20 mouse cellular contexts compared by ENCODE assay signal in genomic region chr10:42249965-42250364, GRCm38 (mm10). TPM values are rescaled to one million over a fixed set of nuclear protein-coding genes. Genes with fewer than 3 reads are reported as not detected.
DNase-seq lines count a peak whose midpoint lies in the region; ATAC-seq and TF ChIP-seq lines count a peak whose summit lies in the region.
"Had no signal": no experiment of that assay in that cellular context is flagged by ENCODE, and none has a peak within 500 bp of the region (broad histone marks: within the 10 kb centered on the region; RNA-seq: fewer than 3 reads in every experiment).

No protein-coding gene starts in this region.

- TF ChIP-seq CTCF in MEL (IDR thresholded peaks at IDR 0.05 in 2 of 3, conservative IDR thresholded peaks at IDR 0.05 in 1 of 3; ENCODE audit: control insufficient read depth in 1 of 3, insufficient read depth in 1 of 3, low read depth in 2 of 3, low read length in 3 of 3, poor library complexity in 1 of 3, severe bottlenecking in 1 of 3): no peak
- no peak for TF ChIP-seq CTCF in liver, embryonic 14.5 days (IDR thresholded peaks at IDR 0.05; ENCODE audit: low read depth)

- H3K27ac ChIP-seq in heart, embryonic 11.5 days (ENCODE audit: low read depth, low read length): 0 out of 2 replicates have a peak overlapping the region, but pooled peaks have one; percentile 36
- no peak overlapping the region for H3K27ac ChIP-seq in intestine, embryonic 16.5 days (ENCODE audit: low read length)
- no peak overlapping the region for H3K27ac ChIP-seq in intestine, embryonic 15.5 days
- H3K27ac ChIP-seq in MEL (ENCODE audit: control insufficient read depth, low read depth, low read length): peak overlapping the region; percentile 19; the same call in 1 of the 2 replicates
- peak overlapping the region; percentile 97 for H3K27ac ChIP-seq in liver, embryonic 14.5 days
- H3K27ac ChIP-seq in forebrain, embryonic 13.5 days: no peak overlapping the region
- H3K27ac ChIP-seq: hindbrain, embryonic 14.5 days; limb, embryonic 15.5 days; midbrain, embryonic 15.5 days had no signal

- no peak for ATAC-seq in heart, embryonic 11.5 days (replicated peaks; ENCODE audit: insufficient number of reproducible peaks, low FRiP score, low TSS enrichment)
- no peak for ATAC-seq in intestine, embryonic 16.5 days
- no peak for ATAC-seq in intestine, embryonic 15.5 days
- ATAC-seq in liver, embryonic 14.5 days (ENCODE audit: insufficient read depth): no peak
- no peak for ATAC-seq in forebrain, embryonic 13.5 days
- ATAC-seq: forebrain, embryonic 16.5 days; midbrain, embryonic 15.5 days had no signal

- no peak overlapping the region for H3K4me3 ChIP-seq in heart, embryonic 11.5 days (ENCODE audit: low read depth, low read length)
- H3K4me3 ChIP-seq in intestine, embryonic 16.5 days (ENCODE audit: low read length): no peak overlapping the region
- no peak overlapping the region for H3K4me3 ChIP-seq in intestine, embryonic 15.5 days (replicated peaks)
- no peak overlapping the region for H3K4me3 ChIP-seq in MEL (ENCODE audit: control insufficient read depth in 1 of 2, insufficient read depth in 1 of 2, low read depth in 2 of 2, low read length in 2 of 2)
- no peak overlapping the region for H3K4me3 ChIP-seq in liver, embryonic 14.5 days (ENCODE audit: insufficient read depth in 1 of 2, low read depth in 2 of 2, low read length in 2 of 2)
- H3K4me3 ChIP-seq in forebrain, embryonic 13.5 days: no peak overlapping the region
- H3K4me3 ChIP-seq: limb, embryonic 15.5 days; midbrain, embryonic 15.5 days had no signal

- H3K36me3 ChIP-seq in heart, embryonic 11.5 days (ENCODE audit: control insufficient read depth, insufficient read depth, low read length): no peaks in the 10 kb centered on the region
- no peaks in the 10 kb centered on the region for H3K36me3 ChIP-seq in intestine, embryonic 16.5 days (ENCODE audit: control insufficient read depth, insufficient read depth, low read length)
- H3K36me3 ChIP-seq in intestine, embryonic 15.5 days: no peaks in the 10 kb centered on the region
- peaks cover 11 to 57% of the 10 kb centered on the region in 2 experiments for H3K36me3 ChIP-seq in MEL (ENCODE audit: control insufficient read depth in 1 of 2, insufficient read depth in 2 of 2, low read length in 2 of 2)
- peaks cover 32% of the 10 kb centered on the region for H3K36me3 ChIP-seq in liver, embryonic 14.5 days (replicated peaks; ENCODE audit: control insufficient read depth, insufficient read depth, low read depth)
- no peaks in the 10 kb centered on the region for H3K36me3 ChIP-seq in forebrain, embryonic 13.5 days (ENCODE audit: poor library complexity, severe bottlenecking)
- H3K36me3 ChIP-seq: limb, embryonic 15.5 days; midbrain, embryonic 15.5 days had no signal

- H3K9me3 ChIP-seq in heart, embryonic 11.5 days (replicated peaks; ENCODE audit: control insufficient read depth, low read length): no peaks in the 10 kb centered on the region
- H3K9me3 ChIP-seq in intestine, embryonic 16.5 days (ENCODE audit: control insufficient read depth, low read length): no peaks in the 10 kb centered on the region
- no peaks in the 10 kb centered on the region for H3K9me3 ChIP-seq in intestine, embryonic 15.5 days
- H3K9me3 ChIP-seq in MEL (replicated peaks; ENCODE audit: insufficient read depth, low read length): no peaks in the 10 kb centered on the region
- no peaks in the 10 kb centered on the region for H3K9me3 ChIP-seq in liver, embryonic 14.5 days (ENCODE audit: control insufficient read depth, low read length)
- no peaks in the 10 kb centered on the region for H3K9me3 ChIP-seq in forebrain, embryonic 13.5 days (replicated peaks)
- H3K9me3 ChIP-seq: limb, embryonic 15.5 days; megakaryocyte, embryonic 14.5 days; midbrain, embryonic 15.5 days had no signal

- no peak for TF ChIP-seq RAD21 in MEL (IDR thresholded peaks at IDR 0.05; ENCODE audit: low read depth, low read length)

- WGBS in heart, embryonic 11.5 days (ENCODE audit: insufficient replicate concordance): 58% methylated on average over 2 of the region's 2 CpGs
- 51% methylated on average over 2 of the region's 2 CpGs for WGBS in intestine, embryonic 16.5 days
- WGBS in intestine, embryonic 15.5 days: 56% methylated on average over 2 of the region's 2 CpGs
- 61% methylated on average over 2 of the region's 2 CpGs for WGBS in liver, embryonic 14.5 days (ENCODE audit: insufficient replicate concordance)
- 85% methylated on average over 2 of the region's 2 CpGs for WGBS in forebrain, embryonic 13.5 days

- TF ChIP-seq POLR2A in MEL (IDR thresholded peaks at IDR 0.05; ENCODE audit: control insufficient read depth in 1 of 2, insufficient read depth in 1 of 2, low read depth in 1 of 2, low read length in 2 of 2, poor library complexity in 1 of 2): no peak

- TF ChIP-seq EP300 in MEL (IDR thresholded peaks at IDR 0.05; ENCODE audit: low read depth in 1 of 2, low read length in 2 of 2): 0 out of 4 replicates have a peak, but pooled peaks of 1 of the 2 experiments have one; percentile 19
- TF ChIP-seq EP300 in liver, embryonic 14.5 days (IDR thresholded peaks at IDR 0.05; ENCODE audit: low read depth): peak; percentile 25; the same call in 1 of the 2 replicates

- H3K9ac ChIP-seq in heart, embryonic 11.5 days (ENCODE audit: low read depth, low read length): peak overlapping the region; percentile 8; the same call in 1 of the 2 replicates
- H3K9ac ChIP-seq in intestine, embryonic 16.5 days (ENCODE audit: low read depth, low read length): peak overlapping the region; percentile 27; the same call in 1 of the 2 replicates
- no peak overlapping the region for H3K9ac ChIP-seq in intestine, embryonic 15.5 days
- peak overlapping the region; percentile 14; the same call in 1 of the 2 replicates for H3K9ac ChIP-seq in MEL (ENCODE audit: control insufficient read depth, low read depth, low read length, poor library complexity, severe bottlenecking)
- peak overlapping the region; percentile 25 for H3K9ac ChIP-seq in liver, embryonic 14.5 days (replicated peaks)
- H3K9ac ChIP-seq in forebrain, embryonic 13.5 days: no peak overlapping the region
- H3K9ac ChIP-seq: hindbrain, embryonic 14.5 days; limb, embryonic 15.5 days; midbrain, embryonic 15.5 days had no signal

- peaks cover 72% of the 10 kb centered on the region for H3K4me1 ChIP-seq in heart, embryonic 11.5 days (ENCODE audit: control insufficient read depth, insufficient read depth, low read length)
- peaks cover 47% of the 10 kb centered on the region for H3K4me1 ChIP-seq in intestine, embryonic 16.5 days (ENCODE audit: control insufficient read depth, insufficient read depth, low read length)
- H3K4me1 ChIP-seq in intestine, embryonic 15.5 days (replicated peaks): peaks cover 41% of the 10 kb centered on the region
- peaks cover 45 to 51% of the 10 kb centered on the region in 2 experiments for H3K4me1 ChIP-seq in MEL (ENCODE audit: control insufficient read depth in 1 of 2, insufficient read depth in 2 of 2, low read length in 2 of 2)
- H3K4me1 ChIP-seq in liver, embryonic 14.5 days (replicated peaks; ENCODE audit: control insufficient read depth in 2 of 2, insufficient read depth in 2 of 2, low read length in 1 of 2): peaks cover 74 to 89% of the 10 kb centered on the region in 2 experiments
- H3K4me1 ChIP-seq in forebrain, embryonic 13.5 days: peaks cover 12% of the 10 kb centered on the region

- peaks cover 31% of the 10 kb centered on the region for H3K79me2 ChIP-seq in MEL (ENCODE audit: control insufficient read depth, insufficient read depth, low read length, poor library complexity)

- no peaks in the 10 kb centered on the region for H3K27me3 ChIP-seq in heart, embryonic 11.5 days (ENCODE audit: control insufficient read depth, insufficient read depth, low read length)
- H3K27me3 ChIP-seq in intestine, embryonic 16.5 days (replicated peaks; ENCODE audit: control insufficient read depth, insufficient read depth, low read length): no peaks in the 10 kb centered on the region
- H3K27me3 ChIP-seq in intestine, embryonic 15.5 days (replicated peaks): no peaks in the 10 kb centered on the region
- H3K27me3 ChIP-seq in MEL (ENCODE audit: control insufficient read depth in 1 of 2, insufficient read depth in 2 of 2, low read length in 2 of 2): no peaks in the 10 kb centered on the region
- H3K27me3 ChIP-seq in liver, embryonic 14.5 days (ENCODE audit: control insufficient read depth, insufficient read depth, low read length): no peaks in the 10 kb centered on the region
- no peaks in the 10 kb centered on the region for H3K27me3 ChIP-seq in forebrain, embryonic 13.5 days
- H3K27me3 ChIP-seq: limb, embryonic 15.5 days; megakaryocyte, embryonic 14.5 days; midbrain, embryonic 15.5 days had no signal

- peak overlapping the region; percentile 9; the same call in 1 of the 2 replicates for H3K4me2 ChIP-seq in heart, embryonic 11.5 days
- no peak overlapping the region for H3K4me2 ChIP-seq in intestine, embryonic 16.5 days (ENCODE audit: low read depth, low read length)
- H3K4me2 ChIP-seq in intestine, embryonic 15.5 days (replicated peaks): no peak overlapping the region
- H3K4me2 ChIP-seq in liver, embryonic 14.5 days (ENCODE audit: low read depth): peak overlapping the region; percentile 79
- no peak overlapping the region for H3K4me2 ChIP-seq in forebrain, embryonic 13.5 days
- H3K4me2 ChIP-seq: hindbrain, embryonic 14.5 days; limb, embryonic 15.5 days; midbrain, embryonic 15.5 days had no signal

- no peak for DNase-seq in heart, adult 18-20 months
- DNase-seq in MEL (ENCODE audit: low read depth, low spot score): no peak
- DNase-seq in liver, embryonic 14.5 days (ENCODE audit: low read depth in 3 of 3, low spot score in 3 of 3): no peak
- DNase-seq in urinary bladder, postnatal 10 days (ENCODE audit: low spot score): no peak
- DNase-seq: adrenal gland, adult 2 months; cerebellum, adult 2 months; lung, postnatal 10 days; right cerebral cortex, postnatal 14 days; spleen, adult 18-20 months; thymus, adult 18-20 months; thymus, postnatal 4 days had no signal

TF ChIP-seq in MEL, 35 proteins besides CTCF, POLR2A, EP300 and RAD21 (continues in another document):
- TF ChIP-seq ELF1 (IDR thresholded peaks at IDR 0.05; ENCODE audit: low read depth, low read length): no peak
- peak; percentile 54; the same call in 1 of the 2 replicates for TF ChIP-seq GATA1 (IDR thresholded peaks at IDR 0.05; ENCODE audit: low read depth, low read length)

RNA-seq across cellular contexts. Expression of gene Foxo3, which starts 26.6 kb away (rescaled TPM):
- polyA plus RNA-seq in heart, embryonic 11.5 days (2014; fragmentation: Nextera tagmentation; extraction: Ambion mirVana): 5.2 and 7.3 TPM in 2 replicates
- 10 to 100 TPM; 76.2 to 94.4 TPM for total RNA-seq in heart, adult 18-20 months (2021)
- 4.8 and 5.6 TPM in 2 replicates for polyA plus RNA-seq in intestine, embryonic 16.5 days (2015; fragmentation: Nextera tagmentation; extraction: Ambion mirVana)
- polyA plus RNA-seq in intestine, embryonic 15.5 days (2015; fragmentation: Nextera tagmentation; extraction: Ambion mirVana): 6.4 and 7.6 TPM in 2 replicates
- 21.0 and 31.8 TPM in 2 replicates for total RNA-seq in MEL (2012; rRNA removed)
- 100 to 1,000 TPM in 1 of 2 experiments, 10 to 100 TPM in 1; 27.2 to 103 TPM for polyA plus RNA-seq in MEL (2012; ENCODE audit: insufficient read depth in 1 of 2, insufficient read length in 2 of 2, low read depth in 1 of 2, low replicate concordance in 2 of 2, missing spikeins in 1 of 2)
- 15.6 and 15.9 TPM in 2 replicates for polyA plus RNA-seq in liver, embryonic 14.5 days (2012; rRNA removed)
- 17.6 and 19.3 TPM in 2 replicates for polyA plus RNA-seq in liver, embryonic 14.5 days (2014; fragmentation: Nextera tagmentation; extraction: Ambion mirVana)
- 3.4 and 3.8 TPM in 2 replicates for polyA plus RNA-seq in forebrain, embryonic 13.5 days (2015; fragmentation: Nextera tagmentation; extraction: Ambion mirVana)

Comparison
In these comparisons a context has a peak if more than half of its experiments do, and no peak if none do; other contexts are left out.
1. H3K9ac ChIP-seq: peak in heart, embryonic 11.5 days (single experiment), intestine, embryonic 16.5 days (single experiment), MEL (single experiment) and liver, embryonic 14.5 days (single experiment); none in intestine, embryonic 15.5 days (single experiment) and forebrain, embryonic 13.5 days (single experiment).
2. H3K27ac ChIP-seq: peak in heart, embryonic 11.5 days (single experiment), MEL (single experiment) and liver, embryonic 14.5 days (single experiment); none in intestine, embryonic 16.5 days (single experiment), intestine, embryonic 15.5 days (single experiment) and forebrain, embryonic 13.5 days (single experiment).
3. H3K4me2 ChIP-seq: peak in heart, embryonic 11.5 days (single experiment) and liver, embryonic 14.5 days (single experiment); none in intestine, embryonic 16.5 days (single experiment), intestine, embryonic 15.5 days (single experiment) and forebrain, embryonic 13.5 days (single experiment).